16 mouse cellular contexts compared by ENCODE assay signal in genomic region chr13:35976912-35977311, GRCm38 (mm10). TPM values are rescaled to one million over a fixed set of nuclear protein-coding genes. Genes with fewer than 3 reads are reported as not detected.
"Had no signal": no experiment of that assay in that cellular context is flagged by ENCODE, and none has a peak within 500 bp of the region (broad histone marks: within the 10 kb centered on the region; RNA-seq: fewer than 3 reads in every experiment).

No protein-coding gene starts in this region.

- H3K4me2 ChIP-seq: limb, embryonic 12.5 days; liver, embryonic 13.5 days; lung, embryonic 15.5 days; midbrain, embryonic 12.5 days had no signal

- H3K4me3 ChIP-seq: layer of hippocampus, adult 2 months; limb, embryonic 12.5 days; liver, embryonic 13.5 days; lung, embryonic 15.5 days; megakaryocyte, embryonic 14.5 days; midbrain, embryonic 12.5 days had no signal

- ATAC-seq: liver, postnatal 0 days; midbrain, embryonic 16.5 days had no signal

- H3K9me3 ChIP-seq: limb, embryonic 12.5 days; liver, embryonic 13.5 days; lung, embryonic 15.5 days; midbrain, embryonic 12.5 days had no signal

- H3K4me1 ChIP-seq: limb, embryonic 12.5 days; liver, embryonic 13.5 days; lung, embryonic 15.5 days; megakaryocyte, embryonic 14.5 days; midbrain, embryonic 12.5 days had no signal

- H3K27me3 ChIP-seq: limb, embryonic 12.5 days; liver, embryonic 13.5 days; lung, embryonic 15.5 days; megakaryocyte, embryonic 14.5 days; midbrain, embryonic 12.5 days had no signal

- H3K36me3 ChIP-seq: lung, embryonic 15.5 days had no signal

- H3K27ac ChIP-seq: layer of hippocampus, adult 2 months; limb, embryonic 12.5 days; liver, embryonic 13.5 days; lung, embryonic 15.5 days; macrophage; midbrain, embryonic 12.5 days had no signal

- DNase-seq: kidney, postnatal 10 days; kidney, postnatal 4 days; liver; liver, embryonic 13.5 days; liver, postnatal 0 days; lung, postnatal 14 days; right cerebral cortex, postnatal 14 days; thymus, adult 18-20 months; thymus, postnatal 14 days had no signal

- H3K9ac ChIP-seq: limb, embryonic 12.5 days; liver, embryonic 13.5 days; liver, postnatal 0 days; lung, embryonic 15.5 days; midbrain, embryonic 12.5 days had no signal

RNA-seq across cellular contexts. Expression of gene Ppp1r3g, which starts 18.3 kb away (rescaled TPM):
- polyA plus RNA-seq: macrophage had no signal
